Mouse (Mus musculus): ENCODE data around the gene Vmn1r74.
"Not testable (repeated sequence)": the region's sequence is repeated elsewhere in the genome, so short reads cannot be mapped to it uniquely, and the experiment has no call there.

Gene Vmn1r74

GRCm38 (mm10) chr7:11833680-11834079, at the start of gene Vmn1r74:
Vmn1r74 (plus strand) TSS chr7:11833980.
- DNase-seq (ENCODE audit: low spot score in 2 of 2) = no peak

GRCm38 (mm10) chr7:11813751-11814150, 20.0 kb upstream of the Vmn1r74 start:
- DNase-seq (ENCODE audit: low spot score in 2 of 2) = no peak

- no peak for DNase-seq (ENCODE audit: low spot score in 2 of 2)
These were observed 11.6 kb upstream of the Vmn1r74 start for GRCm38 (mm10) chr7:11822166-11822565.

- DNase-seq (ENCODE audit: low spot score in 2 of 2) = not testable (repeated sequence)
These were observed 10.5 kb upstream of the Vmn1r74 start for GRCm38 (mm10) chr7:11823246-11823645.

- DNase-seq (ENCODE audit: low spot score in 2 of 2) = no peak
These were observed 40.5 kb downstream of the Vmn1r74 start, which contains the start of gene Vmn1r75 for GRCm38 (mm10) chr7:11874330-11874729. Vmn1r75 (plus strand) TSS chr7:11874630.

Data from frontal cortex, postnatal 25 days (tissue).